Mouse (Mus musculus) heart, embryonic 11.5 days (tissue): ENCODE measurements at regions not wholly inside any gene's neighbourhood (a gene's known extent, or its start where the extent isn't known, plus 50 kb on each side); places are given as distances from the start of the nearest gene placed in this dataset.

Experiments
- ATAC-seq: fragments of 200-750 bp; cut with Nextera tagmentation; replicated peaks from 2 replicates; pipeline ENCODE4 v1.8.0; 2017; ENCODE audit warnings: moderate library complexity; ENCODE audit not compliant: insufficient number of reproducible peaks, low FRiP score, low TSS enrichment
- H3K27ac ChIP-seq: fragments of 300-500 bp; sonication (generic); 2 replicates; pipeline ENCODE4 v1.5.1; 2014; ENCODE audit warnings: mild to moderate bottlenecking, low read depth, low read length
- H3K27me3 ChIP-seq: fragments of 300-500 bp; sonication (generic); 2 replicates; pipeline ENCODE4 v1.6.1; 2014; ENCODE audit warnings: mild to moderate bottlenecking, low read length, mixed read lengths; ENCODE audit not compliant: control insufficient read depth, insufficient read depth
- H3K36me3 ChIP-seq: fragments of 300-500 bp; sonication (generic); 2 replicates; pipeline ENCODE4 v1.6.1; 2014; ENCODE audit warnings: mild to moderate bottlenecking, low read length, moderate library complexity, mixed read lengths; ENCODE audit not compliant: control insufficient read depth, insufficient read depth
- H3K4me1 ChIP-seq: fragments of 300-500 bp; sonication (generic); 2 replicates; pipeline ENCODE4 v1.6.1; 2014; ENCODE audit warnings: low read length; ENCODE audit not compliant: control insufficient read depth, insufficient read depth
- H3K4me2 ChIP-seq: fragments of 300-500 bp; sonication (generic); 2 replicates; pipeline ENCODE4 v1.6.1; 2014; ENCODE audit warnings: mild to moderate bottlenecking, moderate library complexity
- H3K4me3 ChIP-seq: fragments of 300-500 bp; sonication (generic); 2 replicates; pipeline ENCODE4 v1.5.1; 2014; ENCODE audit warnings: low read depth, low read length
- H3K9ac ChIP-seq: fragments of 300-500 bp; sonication (generic); 2 replicates; pipeline ENCODE4 v1.6.1; 2014; ENCODE audit warnings: mild to moderate bottlenecking, low read depth, low read length, moderate library complexity
- H3K9me3 ChIP-seq: fragments of 300-500 bp; sonication (generic); replicated peaks from 2 replicates; pipeline ENCODE4 v1.6.1; 2016; ENCODE audit warnings: low read length; ENCODE audit not compliant: control insufficient read depth
- WGBS: fragments of 180-500 bp; shearing (Covaris S2); extraction: QIAGEN DNeasy Blood & Tissue Kit; methylation state at CpG from one replicate; pipeline ENCODE4 v1.1.7; 2014; ENCODE audit not compliant: insufficient replicate concordance; 5-methylcytosine and 5-hydroxymethylcytosine counted together

DNA sequence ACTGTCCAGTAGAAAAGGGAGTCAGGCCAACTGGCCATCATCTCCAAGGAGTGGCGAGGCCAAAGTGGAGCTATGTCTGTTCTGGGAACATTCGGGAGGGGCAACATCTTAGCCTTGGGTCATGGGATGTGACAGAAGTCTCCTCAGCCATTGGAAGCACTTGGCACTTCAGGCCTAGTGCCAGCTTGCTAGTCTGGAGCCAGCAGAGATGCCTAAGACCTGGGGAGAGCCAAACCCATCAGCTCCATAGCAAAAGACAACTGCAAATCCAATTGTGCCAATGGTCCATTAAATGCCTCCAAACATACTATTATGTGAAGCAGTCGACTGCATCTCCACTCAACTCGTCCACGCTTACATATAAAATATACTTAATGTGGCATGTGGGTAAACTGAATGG, 136.9 kb downstream of the Tle3 start:
- Histone ChIP-seq H3K4me2 (no peak overlapping the region), H3K9me3 (no peaks in the 10 kb centered on the region), H3K36me3 (no peaks in the 10 kb centered on the region), H3K9ac (no peak overlapping the region), H3K27me3 (peaks cover 37% of the 10 kb centered on the region), H3K4me1 (no peaks in the 10 kb centered on the region), H3K27ac (no peak overlapping the region), H3K4me3 (no peak overlapping the region)
- no peak for ATAC-seq
- 68% methylated on average over 5 of the region's 5 CpGs for WGBS

DNA sequence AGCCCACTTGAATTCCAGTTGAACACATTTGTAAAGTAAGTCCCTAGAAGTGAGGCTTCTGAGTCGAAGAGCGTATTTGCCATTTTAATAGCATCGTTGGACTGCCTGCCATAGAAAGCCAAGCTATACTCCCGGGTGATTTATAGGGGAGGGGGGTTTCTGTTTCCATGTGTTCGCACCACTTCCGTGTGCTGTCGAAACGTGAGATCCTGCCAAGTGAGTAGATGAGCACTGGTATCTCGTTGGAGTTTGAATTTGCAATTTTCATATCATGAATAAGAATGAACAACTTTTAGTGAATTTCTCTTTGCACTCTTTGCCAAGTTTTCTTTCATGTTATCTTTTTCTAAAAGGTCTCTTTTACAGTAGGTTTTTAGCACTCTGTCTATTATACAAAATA, 128.7 kb downstream of the Tle3 start:
- H3K4me2 ChIP-seq: no peak overlapping the region
- 84% methylated on average over 9 of the region's 9 CpGs for WGBS
- no peak overlapping the region for H3K9ac ChIP-seq
- no peak overlapping the region for H3K27ac ChIP-seq
- H3K4me3 ChIP-seq: no peak overlapping the region
- no peaks in the 10 kb centered on the region for H3K36me3 ChIP-seq
- no peaks in the 10 kb centered on the region for H3K4me1 ChIP-seq
- peaks cover 8% of the 10 kb centered on the region for H3K27me3 ChIP-seq
- no peak for ATAC-seq
- H3K9me3 ChIP-seq: no peaks in the 10 kb centered on the region

DNA sequence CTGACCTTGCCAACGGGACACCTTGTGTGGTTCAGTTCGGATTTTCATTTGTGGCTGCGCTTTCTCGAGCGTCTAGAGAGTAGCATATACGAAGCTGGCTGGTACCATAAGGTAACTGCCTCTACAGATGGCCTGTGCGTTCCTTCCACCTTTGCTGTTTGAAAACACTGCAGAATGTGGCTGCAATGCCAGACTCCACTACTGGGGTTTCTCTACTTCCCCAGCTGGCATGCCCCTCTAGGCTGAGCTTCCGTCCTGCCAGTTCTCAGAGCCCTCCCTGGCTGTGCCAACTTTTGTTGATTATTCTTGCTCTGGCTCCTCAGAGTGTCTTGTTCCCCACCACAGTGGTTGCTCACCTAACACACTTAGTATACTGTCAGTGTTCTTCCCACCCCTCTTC, 120.7 kb downstream of the Tle3 start:
- no peak for ATAC-seq
- no peak overlapping the region for H3K27ac ChIP-seq
- 84% methylated on average over 8 of the region's 8 CpGs for WGBS

DNA sequence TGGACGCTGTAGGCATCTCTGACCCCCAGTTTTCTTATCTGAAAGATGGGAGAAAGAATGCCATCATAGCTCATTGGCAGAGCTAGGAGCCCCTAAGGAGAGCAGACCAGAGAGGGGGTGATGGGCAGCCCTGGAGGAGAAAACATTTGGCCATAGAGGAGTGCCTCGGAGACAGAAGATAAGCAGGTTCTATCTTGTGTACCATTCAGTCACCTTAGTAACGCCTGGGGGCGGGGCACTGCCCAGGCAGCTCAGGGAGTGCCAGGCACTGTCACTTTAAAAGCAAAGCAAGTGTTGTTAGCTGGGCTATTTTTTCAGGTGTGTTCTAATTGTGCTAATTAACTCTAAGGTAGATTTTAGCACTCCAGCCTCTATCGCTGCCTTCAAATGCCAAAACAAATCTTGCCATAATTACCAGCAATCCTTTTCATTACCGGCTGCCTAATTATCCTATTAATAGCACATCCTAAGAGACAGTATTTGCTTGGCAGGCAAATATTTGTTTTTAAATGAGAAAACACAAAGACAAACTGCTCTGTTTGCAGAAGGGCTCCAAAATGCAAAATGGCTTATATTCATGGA, 119.1 kb downstream of the Tle3 start:
- peaks cover 7% of the 10 kb centered on the region for H3K27me3 ChIP-seq

More for the DNA sequence above, 120.7 kb downstream of the Tle3 start:
- no peaks in the 10 kb centered on the region for H3K4me1 ChIP-seq
- H3K4me2 ChIP-seq: no peak overlapping the region
- no peaks in the 10 kb centered on the region for H3K36me3 ChIP-seq
- no peaks in the 10 kb centered on the region for H3K9me3 ChIP-seq
- peaks cover 9% of the 10 kb centered on the region for H3K27me3 ChIP-seq
- no peak overlapping the region for H3K4me3 ChIP-seq
- no peak overlapping the region for H3K9ac ChIP-seq

DNA sequence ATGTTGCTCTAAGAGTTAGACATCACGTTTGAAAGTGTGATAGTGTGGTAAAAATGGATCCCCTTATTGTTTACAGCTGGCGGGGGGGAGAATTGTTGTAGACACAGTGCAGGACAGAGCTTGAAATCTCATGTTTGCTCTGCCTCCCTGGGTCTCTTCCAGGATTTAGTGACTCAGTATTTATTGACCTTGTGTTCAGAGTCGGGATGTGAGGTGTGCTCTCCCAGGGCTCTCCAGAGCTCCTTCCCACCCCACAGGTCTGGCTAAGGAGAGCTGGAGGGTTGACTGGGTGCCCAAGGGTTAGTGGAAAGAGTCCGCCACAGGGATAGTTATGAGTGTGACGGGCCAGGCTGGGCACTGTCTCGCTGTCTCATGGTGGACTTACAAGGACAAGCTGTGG, 117.8 kb downstream of the Tle3 start:
- peaks cover 7% of the 10 kb centered on the region for H3K27me3 ChIP-seq
- no peaks in the 10 kb centered on the region for H3K9me3 ChIP-seq
- no peak overlapping the region for H3K4me3 ChIP-seq
- no peak for ATAC-seq
- no peak overlapping the region for H3K27ac ChIP-seq
- 71% methylated on average over 6 of the region's 6 CpGs for WGBS
- no peak overlapping the region for H3K9ac ChIP-seq
- H3K4me1 ChIP-seq: no peaks in the 10 kb centered on the region
- no peaks in the 10 kb centered on the region for H3K36me3 ChIP-seq
- H3K4me2 ChIP-seq: no peak overlapping the region

More for the DNA sequence above, 119.1 kb downstream of the Tle3 start:
- H3K9ac ChIP-seq: no peak overlapping the region
- no peaks in the 10 kb centered on the region for H3K36me3 ChIP-seq
- H3K4me3 ChIP-seq: no peak overlapping the region
- ATAC-seq: no peak
- H3K4me2 ChIP-seq: no peak overlapping the region
- H3K4me1 ChIP-seq: no peaks in the 10 kb centered on the region
- H3K9me3 ChIP-seq: no peaks in the 10 kb centered on the region
- 30% methylated on average over 6 of the region's 6 CpGs for WGBS
- H3K27ac ChIP-seq: no peak overlapping the region

DNA sequence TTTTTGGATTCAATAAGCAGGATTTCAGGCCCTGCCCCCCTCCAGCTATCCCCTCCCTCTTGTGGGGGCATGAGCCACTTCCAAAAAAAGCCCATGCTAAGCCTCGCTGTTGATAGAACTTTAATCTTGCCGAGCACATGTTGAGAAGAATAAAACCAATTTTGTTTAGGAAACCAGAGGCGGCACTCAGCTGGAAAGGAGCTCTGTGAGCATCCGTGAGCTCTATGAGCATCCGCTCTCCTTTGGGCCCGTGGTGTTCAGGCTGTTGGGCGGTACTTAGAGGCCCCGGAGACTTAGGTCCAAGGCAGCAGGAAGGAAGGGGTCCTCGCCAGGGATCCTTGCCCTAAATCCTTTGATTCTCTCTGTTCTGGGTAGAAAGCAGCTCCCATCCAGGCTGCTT, 117.0 kb downstream of the Tle3 start:
- Histone ChIP-seq H3K9me3 (no peaks in the 10 kb centered on the region), H3K4me3 (no peak overlapping the region), H3K4me2 (no peak overlapping the region), H3K4me1 (no peaks in the 10 kb centered on the region), H3K27ac (no peak overlapping the region), H3K36me3 (no peaks in the 10 kb centered on the region), H3K27me3 (peaks cover 7% of the 10 kb centered on the region), H3K9ac (no peak overlapping the region)
- no peak for ATAC-seq
- 45% methylated on average over 9 of the region's 9 CpGs for WGBS

DNA sequence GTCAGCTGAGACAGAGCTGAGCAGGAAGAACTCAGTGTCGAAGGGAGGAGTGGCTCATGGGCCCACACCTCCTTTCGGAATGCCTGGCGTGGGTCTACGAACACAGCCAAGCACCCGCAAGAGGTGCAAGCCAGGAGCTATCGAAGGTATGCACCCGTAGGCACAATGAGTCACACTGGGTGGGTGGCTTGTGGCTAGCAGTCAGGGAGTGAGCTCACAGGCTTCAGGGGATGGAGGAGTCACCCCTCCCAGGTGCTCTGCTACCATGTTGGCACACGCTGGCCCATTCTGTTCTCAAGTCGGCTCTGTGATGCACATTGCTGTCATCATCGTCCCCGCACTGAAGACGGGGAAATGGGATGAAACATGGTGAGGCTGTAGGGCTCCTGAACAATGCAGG, 115.7 kb downstream of the Tle3 start:
- WGBS: 82% methylated on average over 12 of the region's 12 CpGs
- Histone ChIP-seq H3K4me2 (no peak overlapping the region), H3K9ac (no peak overlapping the region), H3K27ac (no peak overlapping the region), H3K4me1 (no peaks in the 10 kb centered on the region), H3K36me3 (no peaks in the 10 kb centered on the region), H3K4me3 (no peak overlapping the region), H3K27me3 (peaks cover 7% of the 10 kb centered on the region), H3K9me3 (no peaks in the 10 kb centered on the region)
- ATAC-seq: no peak

DNA sequence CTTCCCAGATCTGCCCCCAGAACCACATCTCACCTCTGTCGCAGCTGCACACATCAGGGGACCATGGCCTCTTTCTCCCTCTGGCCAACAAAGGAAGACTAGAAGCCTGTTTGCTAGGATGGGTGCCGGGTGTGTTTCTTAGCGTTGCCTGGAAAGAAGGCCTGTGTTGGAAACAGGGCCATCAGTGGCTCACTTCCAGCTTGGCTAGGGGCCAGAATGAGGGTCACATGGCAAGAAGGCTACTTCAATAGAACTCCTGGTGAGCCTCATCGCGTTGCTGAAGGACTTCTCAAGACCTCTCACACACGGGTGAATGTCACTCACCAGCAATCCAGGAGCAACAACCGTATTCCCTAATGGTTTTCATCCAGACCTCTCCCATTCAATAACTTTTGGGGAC, 115.0 kb downstream of the Tle3 start:
- Histone ChIP-seq H3K36me3 (no peaks in the 10 kb centered on the region), H3K27ac (no peak overlapping the region), H3K9me3 (no peaks in the 10 kb centered on the region), H3K9ac (no peak overlapping the region), H3K4me2 (no peak overlapping the region), H3K4me1 (no peaks in the 10 kb centered on the region), H3K4me3 (no peak overlapping the region), H3K27me3 (peaks cover 7% of the 10 kb centered on the region)
- WGBS: 72% methylated on average over 7 of the region's 7 CpGs
- no peak for ATAC-seq

DNA sequence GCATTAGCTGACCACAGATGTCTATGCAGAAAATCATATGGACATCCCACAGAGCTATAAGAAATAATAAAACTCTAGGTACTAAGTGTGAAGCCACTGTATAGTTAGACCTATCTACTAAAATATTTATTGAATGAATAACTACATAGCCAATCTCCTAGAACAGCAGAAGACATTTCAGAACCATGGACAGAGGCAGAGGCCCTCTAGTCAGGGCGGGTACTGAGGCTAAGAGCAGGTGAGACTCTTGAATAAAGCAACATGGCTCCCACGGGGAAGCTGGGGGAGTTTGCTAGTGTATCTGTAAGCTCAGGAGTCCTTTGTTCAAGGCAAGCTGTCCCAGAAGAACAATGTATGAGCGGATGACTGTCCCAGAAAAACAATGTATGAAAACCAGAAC, 112.2 kb downstream of the Tle3 start:
- Histone ChIP-seq H3K4me2 (no peak overlapping the region), H3K9me3 (no peaks in the 10 kb centered on the region), H3K4me3 (no peak overlapping the region), H3K4me1 (no peaks in the 10 kb centered on the region), H3K9ac (no peak overlapping the region), H3K27me3 (peaks cover 9% of the 10 kb centered on the region), H3K36me3 (no peaks in the 10 kb centered on the region), H3K27ac (no peak overlapping the region)
- WGBS: 16% methylated on average over 3 of the region's 3 CpGs
- ATAC-seq: no peak
